Mouse (Mus musculus) liver, embryonic 15.5 days (tissue): ENCODE measurements around the gene Poll. TPM values are rescaled to one million over a fixed set of nuclear protein-coding genes. Genes with fewer than 3 reads are reported as not detected.

Source experiments
- ATAC-seq: fragments of 200-750 bp; cut with Nextera tagmentation; 2 replicates; pipeline ENCODE4 v1.8.0; 2017; ENCODE audit warnings: moderate number of reproducible peaks, mild to moderate bottlenecking, moderate library complexity; ENCODE audit not compliant: insufficient read depth
- H3K27ac ChIP-seq: fragments of 300-500 bp; sonication (generic); replicated peaks from 2 replicates; pipeline ENCODE4 v1.5.1; 2015; ENCODE audit warnings: mild to moderate bottlenecking, inconsistent platforms
- H3K27me3 ChIP-seq: fragments of 300-500 bp; sonication (generic); 2 replicates; pipeline ENCODE4 v1.6.1; 2015; ENCODE audit warnings: mild to moderate bottlenecking, inconsistent platforms
- H3K36me3 ChIP-seq: fragments of 300-500 bp; sonication (generic); replicated peaks from 2 replicates; pipeline ENCODE4 v1.6.1; 2015; ENCODE audit warnings: moderate library complexity, mild to moderate bottlenecking, inconsistent platforms
- H3K4me1 ChIP-seq: fragments of 300-500 bp; sonication (generic); replicated peaks from 2 replicates; pipeline ENCODE4 v1.6.1; 2015; ENCODE audit warnings: inconsistent platforms
- H3K4me2 ChIP-seq: fragments of 300-500 bp; sonication (generic); 2 replicates; pipeline ENCODE4 v1.6.1; 2015; ENCODE audit warnings: moderate library complexity, mild to moderate bottlenecking, inconsistent platforms
- H3K4me3 ChIP-seq: fragments of 300-500 bp; sonication (generic); replicated peaks from 2 replicates; pipeline ENCODE4 v1.5.1; 2015; ENCODE audit warnings: mild to moderate bottlenecking, inconsistent platforms
- H3K9ac ChIP-seq: fragments of 300-500 bp; sonication (generic); 2 replicates; pipeline ENCODE4 v1.6.1; 2015; ENCODE audit warnings: moderate library complexity, mild to moderate bottlenecking, inconsistent platforms
- H3K9me3 ChIP-seq: fragments of 300-500 bp; sonication (generic); replicated peaks from 2 replicates; pipeline ENCODE4 v1.6.1; 2016; ENCODE audit warnings: inconsistent platforms
- WGBS: fragments of 180-500 bp; shearing (Covaris S2); methylation state at CpG from one replicate; pipeline ENCODE4 v1.1.7; 2015; ENCODE audit warnings: mixed read lengths; ENCODE audit not compliant: insufficient replicate concordance; 5-methylcytosine and 5-hydroxymethylcytosine counted together
- polyA plus RNA-seq: library from polyadenylated mRNA; unstranded; fragments of >200 nt; fragmentation: Nextera tagmentation; extraction: Ambion mirVana; gene quantifications from 2 replicates; pipeline ENCODE4 v1.2.1, GENCODE M21; 2015

Gene Poll
- polyA plus RNA-seq, 1 experiment from 2014 or later: 5.0 TPM

GRCm38 (mm10) chr19:45577141-45577750 is 16.9 kb upstream of the Poll start:
- no peak for ATAC-seq
- Histone ChIP-seq H3K4me2 (no peak overlapping the region), H3K27me3 (no peaks in the 10 kb centered on the region; the same call in 1 of the 2 replicates), H3K27ac (no peak overlapping the region), H3K4me3 (no peak overlapping the region), H3K9ac (no peak overlapping the region), H3K4me1 (peaks cover 49% of the 10 kb centered on the region), H3K9me3 (no peaks in the 10 kb centered on the region), H3K36me3 (peaks cover 22% of the 10 kb centered on the region)
- WGBS: 43% methylated on average over 14 of the region's 14 CpGs

GRCm38 (mm10) chr19:45575632-45576001 is 15.3 kb upstream of the Poll start:
- Histone ChIP-seq H3K9ac (no peak overlapping the region), H3K36me3 (peaks cover 25% of the 10 kb centered on the region), H3K4me2 (peak overlapping the region; percentile 25), H3K9me3 (no peaks in the 10 kb centered on the region), H3K27me3 (no peaks in the 10 kb centered on the region; the same call in 1 of the 2 replicates), H3K4me3 (no peak overlapping the region), H3K27ac (no peak overlapping the region), H3K4me1 (peaks cover 49% of the 10 kb centered on the region)
- 14% methylated on average over 8 of the region's 8 CpGs for WGBS
- ATAC-seq: no peak

GRCm38 (mm10) chr19:45574941-45575631 is 14.8 kb upstream of the Poll start:
- Histone ChIP-seq H3K4me1 (peaks cover 49% of the 10 kb centered on the region), H3K4me2 (peak overlapping the region; percentile 25), H3K36me3 (peaks cover 25% of the 10 kb centered on the region), H3K27me3 (no peaks in the 10 kb centered on the region; the same call in 1 of the 2 replicates), H3K9ac (no peak overlapping the region), H3K9me3 (no peaks in the 10 kb centered on the region), H3K27ac (peak overlapping the region; percentile 33; the same call in 1 of the 2 replicates), H3K4me3 (no peak overlapping the region)
- 19% methylated on average over 19 of the region's 19 CpGs for WGBS
- no peak for ATAC-seq

- WGBS: 29% methylated on average over 7 of the region's 7 CpGs
- H3K4me2 ChIP-seq: peak overlapping the region; percentile 25; the same call in 1 of the 2 replicates
- ATAC-seq: no peak
- H3K4me3 ChIP-seq: no peak overlapping the region
- no peaks in the 10 kb centered on the region; the same call in 1 of the 2 replicates for H3K27me3 ChIP-seq
- H3K36me3 ChIP-seq: peaks cover 25% of the 10 kb centered on the region
- no peaks in the 10 kb centered on the region for H3K9me3 ChIP-seq
- peak overlapping the region; percentile 33; the same call in 1 of the 2 replicates for H3K27ac ChIP-seq
- no peak overlapping the region for H3K9ac ChIP-seq
- H3K4me1 ChIP-seq: peaks cover 49% of the 10 kb centered on the region
Measured at GRCm38 (mm10) chr19:45574339-45574898, 14.1 kb upstream of the Poll start.

- ATAC-seq: 0 out of 2 replicates have a peak, but pooled peaks have one; percentile 33
- Histone ChIP-seq H3K4me3 (no peak overlapping the region), H3K4me2 (no peak overlapping the region), H3K36me3 (peaks cover 19% of the 10 kb centered on the region), H3K27me3 (no peaks in the 10 kb centered on the region; the same call in 1 of the 2 replicates), H3K4me1 (peaks cover 49% of the 10 kb centered on the region), H3K27ac (no peak overlapping the region), H3K9ac (no peak overlapping the region), H3K9me3 (no peaks in the 10 kb centered on the region)
- 18% methylated on average over 6 of the region's 6 CpGs for WGBS
Measured at GRCm38 (mm10) chr19:45573861-45574267, 13.5 kb upstream of the Poll start.

GRCm38 (mm10) chr19:45573033-45573432 is 12.7 kb upstream of the Poll start:
- H3K27ac ChIP-seq: no peak overlapping the region
- H3K27me3 ChIP-seq: no peaks in the 10 kb centered on the region; the same call in 1 of the 2 replicates
- no peaks in the 10 kb centered on the region for H3K9me3 ChIP-seq
- peak; percentile 51 for ATAC-seq
- peaks cover 11% of the 10 kb centered on the region; the same call in 1 of the 2 replicates for H3K36me3 ChIP-seq
- H3K4me3 ChIP-seq: no peak overlapping the region
- peaks cover 49% of the 10 kb centered on the region for H3K4me1 ChIP-seq
- WGBS: 26% methylated on average over 6 of the region's 6 CpGs
- H3K9ac ChIP-seq: no peak overlapping the region
- H3K4me2 ChIP-seq: peak overlapping the region; percentile 11

- H3K27me3 ChIP-seq: no peaks in the 10 kb centered on the region
- ATAC-seq: no peak
- no peaks in the 10 kb centered on the region for H3K9me3 ChIP-seq
- 81% methylated on average over 14 of the region's 14 CpGs for WGBS
- H3K4me3 ChIP-seq: no peak overlapping the region
- 0 out of 2 replicates have a peak, but pooled peaks cover 3% of the 10 kb centered on the region for H3K36me3 ChIP-seq
- no peak overlapping the region for H3K27ac ChIP-seq
- no peak overlapping the region for H3K4me2 ChIP-seq
- no peak overlapping the region for H3K9ac ChIP-seq
- peaks cover 6% of the 10 kb centered on the region for H3K4me1 ChIP-seq
Measured at GRCm38 (mm10) chr19:45567367-45567766, 7.0 kb upstream of the Poll start.

GRCm38 (mm10) chr19:45565925-45566715 is 5.8 kb upstream of the Poll start:
- Histone ChIP-seq H3K9me3 (no peaks in the 10 kb centered on the region), H3K4me3 (no peak overlapping the region), H3K27me3 (no peaks in the 10 kb centered on the region), H3K27ac (no peak overlapping the region), H3K9ac (no peak overlapping the region), H3K36me3 (no peaks in the 10 kb centered on the region), H3K4me2 (no peak overlapping the region), H3K4me1 (peaks cover 5% of the 10 kb centered on the region; the same call in 1 of the 2 replicates)
- 60% methylated on average over 15 of the region's 15 CpGs for WGBS
- no peak for ATAC-seq

GRCm38 (mm10) chr19:45554136-45554535 is 6.2 kb downstream of the Poll start:
- H3K36me3 ChIP-seq: peaks cover 21% of the 10 kb centered on the region
- WGBS: 87% methylated on average over 11 of the region's 11 CpGs
- H3K9ac ChIP-seq: no peak overlapping the region
- peaks cover 30% of the 10 kb centered on the region for H3K4me1 ChIP-seq
- H3K9me3 ChIP-seq: no peaks in the 10 kb centered on the region
- H3K27ac ChIP-seq: no peak overlapping the region
- no peak overlapping the region for H3K4me3 ChIP-seq
- H3K27me3 ChIP-seq: no peaks in the 10 kb centered on the region
- H3K4me2 ChIP-seq: no peak overlapping the region
- no peak for ATAC-seq

GRCm38 (mm10) chr19:45552187-45552586 is 8.1 kb downstream of the Poll start:
- Histone ChIP-seq H3K4me2 (no peak overlapping the region), H3K9me3 (no peaks in the 10 kb centered on the region), H3K27ac (no peak overlapping the region), H3K4me3 (no peak overlapping the region), H3K4me1 (peaks cover 43% of the 10 kb centered on the region), H3K9ac (no peak overlapping the region), H3K36me3 (peaks cover 21% of the 10 kb centered on the region; the same call in 1 of the 2 replicates), H3K27me3 (no peaks in the 10 kb centered on the region)
- ATAC-seq: no peak
- WGBS: 42% methylated on average over 6 of the region's 6 CpGs
